Mouse (Mus musculus) stomach, embryonic 14.5 days (tissue): ENCODE results near the gene Rbm44. TPM values are rescaled to one million over a fixed set of nuclear protein-coding genes. Genes with fewer than 3 reads are reported as not detected.

ENCODE experiments used
- ATAC-seq: fragments of 200-750 bp; cut with Nextera tagmentation; 2 replicates; pipeline ENCODE4 v1.8.0; 2017; ENCODE audit warnings: low read depth, moderate TSS enrichment; ENCODE audit not compliant: insufficient number of reproducible peaks, insufficient read depth, low FRiP score
- H3K27ac ChIP-seq: fragments of 300-500 bp; sonication (generic); 2 replicates; pipeline ENCODE4 v1.5.1; 2014; ENCODE audit warnings: mild to moderate bottlenecking, low read length, moderate library complexity, mixed read lengths
- H3K27me3 ChIP-seq: fragments of 300-500 bp; sonication (generic); 2 replicates; pipeline ENCODE4 v1.6.1; 2014; ENCODE audit warnings: low read length, control low read depth, mixed read lengths; ENCODE audit not compliant: control insufficient read depth, insufficient read depth
- H3K36me3 ChIP-seq: fragments of 300-500 bp; sonication (generic); 2 replicates; pipeline ENCODE4 v1.6.1; 2014; ENCODE audit warnings: mild to moderate bottlenecking, control low read depth, low read length, moderate library complexity, mixed read lengths; ENCODE audit not compliant: control insufficient read depth, insufficient read depth
- H3K4me1 ChIP-seq: fragments of 300-500 bp; sonication (generic); 2 replicates; pipeline ENCODE4 v1.6.1; 2014; ENCODE audit warnings: low read length, control low read depth, mixed read lengths; ENCODE audit not compliant: control insufficient read depth, insufficient read depth
- H3K4me2 ChIP-seq: fragments of 300-500 bp; sonication (generic); replicated peaks from 2 replicates; pipeline ENCODE4 v1.6.1; 2014; ENCODE audit warnings: low read depth, low read length, control low read depth
- H3K4me3 ChIP-seq: fragments of 300-500 bp; sonication (generic); 2 replicates; pipeline ENCODE4 v1.5.1; 2014; ENCODE audit warnings: low read depth, low read length, control low read depth
- H3K9ac ChIP-seq: fragments of 300-500 bp; sonication (generic); replicated peaks from 2 replicates; pipeline ENCODE4 v1.6.1; 2014; ENCODE audit warnings: low read depth, mild to moderate bottlenecking, control low read depth, low read length, moderate library complexity, mixed read lengths
- H3K9me3 ChIP-seq: fragments of 300-500 bp; sonication (generic); 2 replicates; pipeline ENCODE4 v1.6.1; 2016; ENCODE audit warnings: low read depth, low read length, control low read depth; ENCODE audit not compliant: control insufficient read depth
- WGBS: fragments of 180-500 bp; shearing (Covaris S2); extraction: QIAGEN DNeasy Blood & Tissue Kit; methylation state at CpG from one replicate; pipeline ENCODE4 v1.1.7; 2014; 5-methylcytosine and 5-hydroxymethylcytosine counted together
- polyA plus RNA-seq: library from polyadenylated mRNA; unstranded; fragments of >200 nt; fragmentation: Nextera tagmentation; extraction: Ambion mirVana; gene quantifications from 2 replicates; pipeline ENCODE4 v1.2.1, GENCODE M21; 2014

Rbm44 gene
- polyA plus RNA-seq, 1 experiment from 2014 or later: 0.46 TPM

GRCm38 (mm10) chr1:91180723-91181122 lies 35.8 kb downstream of the Rbm44 start:
- H3K9me3 ChIP-seq: no peaks in the 10 kb centered on the region
- H3K36me3 ChIP-seq: no peaks in the 10 kb centered on the region
- H3K4me1 ChIP-seq: peaks cover 25% of the 10 kb centered on the region
- H3K27ac ChIP-seq: no peak overlapping the region
- no peak overlapping the region for H3K4me3 ChIP-seq
- no peak for ATAC-seq
- WGBS: 59% methylated on average over 6 of the region's 6 CpGs
- no peaks in the 10 kb centered on the region for H3K27me3 ChIP-seq
- no peak overlapping the region for H3K9ac ChIP-seq
- H3K4me2 ChIP-seq: 0 out of 2 replicates have a peak overlapping the region, but pooled peaks have one; percentile 34

GRCm38 (mm10) chr1:91181261-91181660 lies 36.4 kb downstream of the Rbm44 start:
- Histone ChIP-seq H3K36me3 (no peaks in the 10 kb centered on the region), H3K4me1 (peaks cover 25% of the 10 kb centered on the region), H3K9me3 (no peaks in the 10 kb centered on the region), H3K9ac (no peak overlapping the region), H3K27me3 (no peaks in the 10 kb centered on the region), H3K4me3 (no peak overlapping the region), H3K4me2 (peak overlapping the region; percentile 34; the same call in 1 of the 2 replicates), H3K27ac (no peak overlapping the region)
- WGBS: 12% methylated on average over 5 of the region's 5 CpGs
- ATAC-seq: peak; percentile 65; the same call in 1 of the 2 replicates

GRCm38 (mm10) chr1:91181784-91182450 lies 37.0 kb downstream of the Rbm44 start:
- Histone ChIP-seq H3K4me1 (peaks cover 25% of the 10 kb centered on the region), H3K9me3 (no peaks in the 10 kb centered on the region), H3K27ac (peak overlapping the region; percentile 22; the same call in 1 of the 2 replicates), H3K4me3 (no peak overlapping the region), H3K36me3 (no peaks in the 10 kb centered on the region), H3K9ac (no peak overlapping the region), H3K4me2 (peak overlapping the region; percentile 34), H3K27me3 (no peaks in the 10 kb centered on the region)
- ATAC-seq: no peak
- 10% methylated on average over 12 of the region's 12 CpGs for WGBS

DNA sequence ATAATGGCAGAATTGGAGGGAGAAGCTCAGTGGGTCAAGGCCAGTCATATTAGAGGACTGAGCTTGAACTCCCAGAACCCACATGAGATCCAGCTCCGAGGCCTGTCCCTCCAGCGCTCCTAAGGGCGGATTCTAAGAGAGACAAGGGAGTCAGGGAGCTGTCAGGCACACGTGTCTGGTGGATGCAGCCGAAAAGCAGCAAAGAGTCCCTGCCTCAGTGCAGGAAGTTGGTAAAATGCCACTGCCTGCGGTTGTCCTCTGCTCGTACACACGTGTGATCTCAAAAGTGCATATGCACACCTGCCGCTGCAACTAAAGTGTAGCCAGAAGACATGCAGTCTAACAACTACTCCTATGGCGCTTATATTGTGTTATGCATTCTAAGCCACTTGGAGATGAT lies 38.4 kb downstream of the Rbm44 start:
- Histone ChIP-seq H3K4me3 (no peak overlapping the region), H3K27ac (no peak overlapping the region), H3K9me3 (no peaks in the 10 kb centered on the region), H3K36me3 (no peaks in the 10 kb centered on the region), H3K27me3 (no peaks in the 10 kb centered on the region), H3K4me2 (no peak overlapping the region), H3K4me1 (peaks cover 25% of the 10 kb centered on the region), H3K9ac (no peak overlapping the region)
- 77% methylated on average over 10 of the region's 10 CpGs for WGBS
- ATAC-seq: no peak

GRCm38 (mm10) chr1:91186677-91187076 lies 41.8 kb downstream of the Rbm44 start:
- no peak overlapping the region for H3K4me3 ChIP-seq
- no peak for ATAC-seq
- H3K27ac ChIP-seq: no peak overlapping the region
- H3K9me3 ChIP-seq: no peaks in the 10 kb centered on the region
- H3K36me3 ChIP-seq: no peaks in the 10 kb centered on the region
- no peaks in the 10 kb centered on the region for H3K27me3 ChIP-seq
- 83% methylated on average over 6 of the region's 6 CpGs for WGBS
- H3K4me1 ChIP-seq: peaks cover 9% of the 10 kb centered on the region
- no peak overlapping the region for H3K9ac ChIP-seq
- no peak overlapping the region for H3K4me2 ChIP-seq

GRCm38 (mm10) chr1:91187315-91187714 lies 42.4 kb downstream of the Rbm44 start:
- 92% methylated on average over 5 of the region's 5 CpGs for WGBS
- no peak overlapping the region for H3K27ac ChIP-seq
- H3K9ac ChIP-seq: no peak overlapping the region
- no peak for ATAC-seq
- no peaks in the 10 kb centered on the region for H3K36me3 ChIP-seq
- no peak overlapping the region for H3K4me3 ChIP-seq
- H3K4me1 ChIP-seq: peaks cover 3% of the 10 kb centered on the region; the same call in 1 of the 2 replicates
- H3K9me3 ChIP-seq: no peaks in the 10 kb centered on the region
- H3K4me2 ChIP-seq: no peak overlapping the region
- H3K27me3 ChIP-seq: no peaks in the 10 kb centered on the region

DNA sequence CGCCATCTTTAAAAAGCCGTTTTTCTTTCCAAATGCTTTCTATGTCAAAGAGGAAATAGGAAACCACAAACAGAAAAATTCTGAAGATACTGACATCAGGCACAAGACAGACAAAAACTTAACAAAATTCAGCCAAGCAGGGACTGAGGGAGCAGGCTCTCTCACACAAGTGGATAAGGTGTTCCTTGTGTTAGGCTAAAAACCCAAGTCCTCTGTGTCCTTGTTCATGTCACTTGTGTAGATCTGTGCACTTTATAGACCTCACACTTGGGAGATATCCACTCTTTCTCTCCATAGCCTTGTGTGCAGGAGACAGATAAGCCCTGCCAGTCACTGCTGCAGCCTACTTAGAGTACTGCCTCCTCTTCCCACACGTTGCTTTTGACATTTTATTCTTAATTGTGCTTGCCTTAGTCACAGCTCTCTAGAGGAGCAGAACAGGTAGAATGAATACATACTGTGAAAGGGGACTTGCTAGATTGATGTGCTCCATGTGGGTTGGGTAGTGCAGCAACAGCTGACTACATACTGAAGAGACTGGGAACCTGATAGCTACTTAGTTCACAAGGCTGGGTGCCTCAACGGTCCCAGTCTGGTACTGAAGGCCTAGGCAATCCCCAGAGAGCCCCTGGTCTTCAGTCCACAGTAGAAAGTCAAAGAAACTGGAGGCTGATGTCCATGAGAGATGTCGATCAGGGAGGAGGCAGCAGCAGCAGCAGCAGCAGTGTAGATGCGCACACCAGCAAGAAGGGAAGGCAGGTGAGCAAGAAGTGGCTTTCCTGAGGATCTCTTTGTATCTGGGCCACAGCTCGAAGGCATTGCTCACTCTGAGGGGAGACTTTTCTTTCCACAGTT lies 43.1 kb downstream of the Rbm44 start:
- no peaks in the 10 kb centered on the region for H3K9me3 ChIP-seq
- no peak overlapping the region for H3K4me3 ChIP-seq
- no peaks in the 10 kb centered on the region for H3K27me3 ChIP-seq
- ATAC-seq: no peak
- no peaks in the 10 kb centered on the region for H3K4me1 ChIP-seq
- no peaks in the 10 kb centered on the region for H3K36me3 ChIP-seq
- no peak overlapping the region for H3K9ac ChIP-seq
- 81% methylated on average over 7 of the region's 7 CpGs for WGBS
- no peak overlapping the region for H3K27ac ChIP-seq
- no peak overlapping the region for H3K4me2 ChIP-seq

- H3K4me2 ChIP-seq: no peak overlapping the region
- no peak for ATAC-seq
- H3K4me1 ChIP-seq: no peaks in the 10 kb centered on the region
- no peak overlapping the region for H3K4me3 ChIP-seq
- H3K9ac ChIP-seq: no peak overlapping the region
- no peaks in the 10 kb centered on the region for H3K9me3 ChIP-seq
- WGBS: 84% methylated on average over 10 of the region's 10 CpGs
- H3K36me3 ChIP-seq: no peaks in the 10 kb centered on the region
- no peak overlapping the region for H3K27ac ChIP-seq
- no peaks in the 10 kb centered on the region for H3K27me3 ChIP-seq
These were observed 44.1 kb downstream of the Rbm44 start for GRCm38 (mm10) chr1:91188851-91189460.
